Mouse (Mus musculus) gastrocnemius, postnatal 14 days (tissue): ENCODE results near the gene Scaf11. TPM values are rescaled to one million over a fixed set of nuclear protein-coding genes. Genes with fewer than 3 reads are reported as not detected.

Source experiments
- microRNA-seq, 2 experiments: library from miRNA; unstranded; fragments of <30 nt; microRNA quantifications; one replicate each; pipeline ENCODE4 v1.2.0; 2021
- total RNA-seq, 2 experiments: library from RNA; stranded (reverse); gene quantifications; 2 replicates each; pipeline ENCODE4 v1.2.3; 2021

The Scaf11 gene
- total RNA-seq, 2 experiments from 2014 or later, result 32.5 to 34.2 TPM

Small RNA genes within 50 kb of the gene (microRNA-seq; reads per million reads assigned to microRNA genes)
- 0 reads per million in 2 experiments for gene Gm25397

Other genes with a start within 250 kb of the Scaf11 start
- gene Arid2, start 173.3 kb downstream of the Scaf11 start, total RNA-seq, result 10 to 100 TPM; 19.0 to 20.3 TPM
- gene Slc38a1, start 182.1 kb upstream of the Scaf11 start, total RNA-seq, result 1 to 10 TPM; 3.1 to 4.1 TPM
- 100 to 1,000 TPM in 1 of 2 experiments, 10 to 100 TPM in 1; 73.6 to 103 TPM for gene Slc38a2, start 238.9 kb upstream of the Scaf11 start, total RNA-seq